Mouse (Mus musculus): ENCODE data around the gene Dmrtc2. TPM values are rescaled to one million over a fixed set of nuclear protein-coding genes. Genes with fewer than 3 reads are reported as not detected.
A peak's percentile ranks its signal among the peaks of the same experiment; 100 is the strongest.
"Not testable (repeated sequence)": the region's sequence is repeated elsewhere in the genome, so short reads cannot be mapped to it uniquely, and the experiment has no call there.

Gene Dmrtc2
- polyA plus RNA-seq, 1 experiment = not detected

- TF ChIP-seq CTCF (IDR thresholded peaks at IDR 0.05; ENCODE audit: low read depth, low read length) (no peak), POLR2A (IDR thresholded peaks at IDR 0.05; ENCODE audit: borderline replicate concordance, low read depth, low read length) (no peak)
- 0 out of 2 replicates have a peak, but pooled peaks cover 4% of the 10 kb centered on the region for H3K4me1 ChIP-seq (ENCODE audit: control insufficient read depth, insufficient read depth, low read length)
- peak overlapping the region; percentile 74 for H3K4me3 ChIP-seq (ENCODE audit: insufficient read depth, low read length)
- no peak overlapping the region for H3K27ac ChIP-seq (ENCODE audit: insufficient read depth, low read depth, low read length)
Measured at GRCm38 (mm10) chr7:24887096-24887495, 17.2 kb downstream of the Dmrtc2 start.

DNA sequence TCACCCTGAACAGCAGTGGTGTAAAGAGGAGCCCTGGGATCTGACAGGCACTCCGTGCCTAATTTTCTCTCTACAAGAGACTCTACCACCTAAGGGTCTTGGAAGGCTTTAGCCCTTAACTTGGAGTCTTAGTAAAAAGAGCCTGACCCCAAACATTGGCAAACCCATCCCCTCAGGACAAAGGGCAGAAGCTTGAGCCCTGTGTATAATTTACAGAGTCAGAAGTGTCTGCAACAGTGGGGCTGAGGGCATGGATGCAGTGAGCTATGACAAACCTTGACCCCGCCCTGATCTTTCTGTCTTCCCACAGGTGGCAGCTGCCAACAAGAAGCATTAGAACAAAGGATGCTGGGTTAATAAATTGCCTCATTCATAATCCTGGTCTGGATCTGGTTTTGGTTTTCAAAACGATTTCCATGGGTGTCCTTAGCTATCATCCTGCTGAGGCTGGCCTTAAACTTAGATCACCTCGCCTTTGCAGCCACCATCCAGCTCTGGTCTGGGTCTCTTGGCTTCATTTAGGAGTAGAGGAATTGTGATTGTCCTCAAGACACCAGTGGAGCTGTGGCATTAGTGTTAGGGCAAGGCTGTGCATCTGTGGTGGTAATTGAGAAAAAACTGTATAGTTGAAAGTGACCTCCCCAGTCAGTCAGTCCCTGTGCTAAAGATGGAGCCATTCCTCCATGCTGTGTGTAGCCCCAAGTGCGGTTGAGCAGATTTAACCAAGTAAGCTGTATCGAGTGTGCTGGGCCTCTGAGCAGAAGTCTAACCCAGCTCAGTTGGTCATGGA is 19.8 kb downstream of the Dmrtc2 start:
- Histone ChIP-seq H3K27ac (ENCODE audit: insufficient read depth, low read depth, low read length) (no peak overlapping the region), H3K4me1 (ENCODE audit: control insufficient read depth, insufficient read depth, low read length) (0 out of 2 replicates have a peak, but pooled peaks cover 4% of the 10 kb centered on the region), H3K4me3 (ENCODE audit: insufficient read depth, low read length) (no peak overlapping the region)
- TF ChIP-seq POLR2A (IDR thresholded peaks at IDR 0.05; ENCODE audit: borderline replicate concordance, low read depth, low read length) (no peak), CTCF (IDR thresholded peaks at IDR 0.05; ENCODE audit: low read depth, low read length) (no peak)

- TF ChIP-seq CTCF (IDR thresholded peaks at IDR 0.05; ENCODE audit: low read depth, low read length) (peak; percentile 92), POLR2A (IDR thresholded peaks at IDR 0.05; ENCODE audit: borderline replicate concordance, low read depth, low read length) (no peak)
- Histone ChIP-seq H3K27ac (ENCODE audit: insufficient read depth, low read depth, low read length) (no peak overlapping the region), H3K4me1 (ENCODE audit: control insufficient read depth, insufficient read depth, low read length) (0 out of 2 replicates have a peak, but pooled peaks cover 4% of the 10 kb centered on the region), H3K4me3 (ENCODE audit: insufficient read depth, low read length) (no peak overlapping the region)
Measured at GRCm38 (mm10) chr7:24890281-24891216, 20.7 kb downstream of the Dmrtc2 start.

DNA sequence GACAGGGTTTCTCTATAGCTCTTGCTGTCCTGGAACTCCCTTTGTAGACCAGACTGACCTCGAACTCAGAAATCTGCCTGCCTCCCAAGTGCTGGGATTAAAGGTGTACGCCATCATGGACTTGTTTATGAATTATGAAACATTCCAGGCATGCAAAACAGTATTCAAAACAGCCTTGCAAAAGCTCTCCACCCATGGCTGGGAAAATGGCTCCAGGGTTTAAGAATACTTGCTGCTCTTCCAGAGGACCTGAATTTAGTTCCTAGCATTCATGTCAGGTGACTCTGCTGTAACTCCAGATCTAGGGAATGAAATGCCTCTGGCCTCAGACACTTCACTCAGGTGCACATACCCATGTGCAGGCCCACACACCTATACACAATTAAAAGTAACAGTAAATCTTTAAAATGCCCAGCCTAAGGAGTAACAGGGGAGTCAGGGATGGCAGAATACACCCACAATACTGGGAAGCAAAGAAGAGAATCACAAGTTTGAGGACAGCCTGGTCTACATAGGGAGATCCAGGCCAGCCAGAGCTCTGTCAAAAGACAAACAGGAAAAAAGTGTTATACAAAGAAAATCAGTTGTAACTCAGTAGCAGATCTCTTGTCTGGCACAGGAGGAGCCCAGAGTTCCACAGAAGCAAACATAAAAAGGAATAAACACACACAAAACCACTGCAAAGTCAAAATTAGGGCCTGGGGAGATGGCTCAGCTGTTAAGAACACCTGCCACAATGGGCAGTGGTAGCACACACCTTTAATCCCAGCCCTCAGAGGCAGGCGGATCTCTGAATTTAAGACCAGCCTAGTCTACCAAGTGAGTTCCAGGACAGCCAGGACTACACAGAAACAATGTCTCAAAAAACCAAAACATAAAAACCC is 21.6 kb downstream of the Dmrtc2 start:
- Histone ChIP-seq H3K4me1 (ENCODE audit: control insufficient read depth, insufficient read depth, low read length) (0 out of 2 replicates have a peak, but pooled peaks cover 4% of the 10 kb centered on the region), H3K4me3 (ENCODE audit: insufficient read depth, low read length) (no peak overlapping the region), H3K27ac (ENCODE audit: insufficient read depth, low read depth, low read length) (no peak overlapping the region)
- TF ChIP-seq CTCF (IDR thresholded peaks at IDR 0.05; ENCODE audit: low read depth, low read length) = no peak
- TF ChIP-seq POLR2A (IDR thresholded peaks at IDR 0.05; ENCODE audit: borderline replicate concordance, low read depth, low read length) = no peak

DNA sequence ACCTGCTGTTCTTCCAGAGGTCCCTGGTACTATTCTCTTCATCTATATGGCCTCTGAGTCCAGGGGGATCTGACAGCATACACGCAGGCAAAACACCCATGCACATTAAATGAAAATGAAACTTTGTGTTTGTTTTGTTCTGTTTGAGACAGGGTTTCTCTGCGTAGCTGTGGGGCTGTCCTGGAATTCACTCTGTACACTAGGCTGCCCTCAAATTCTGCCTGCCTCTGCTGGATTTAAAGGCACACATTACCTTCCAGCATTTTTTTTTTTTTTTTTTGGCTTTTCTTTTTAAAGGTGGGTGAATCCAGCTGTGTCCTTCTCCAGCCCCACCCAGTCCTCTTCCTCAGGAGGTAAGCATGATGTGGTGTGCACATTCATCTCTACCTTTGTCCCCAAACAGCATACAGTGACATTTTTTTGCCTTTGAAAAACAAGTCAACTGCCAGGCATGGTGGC is 22.3 kb downstream of the Dmrtc2 start:
- TF ChIP-seq CTCF (IDR thresholded peaks at IDR 0.05; ENCODE audit: low read depth, low read length) (no peak), POLR2A (IDR thresholded peaks at IDR 0.05; ENCODE audit: borderline replicate concordance, low read depth, low read length) (no peak)
- no peak overlapping the region for H3K27ac ChIP-seq (ENCODE audit: insufficient read depth, low read depth, low read length)
- H3K4me3 ChIP-seq (ENCODE audit: insufficient read depth, low read length) = no peak overlapping the region
- H3K4me1 ChIP-seq (ENCODE audit: control insufficient read depth, insufficient read depth, low read length) = no peaks in the 10 kb centered on the region

DNA sequence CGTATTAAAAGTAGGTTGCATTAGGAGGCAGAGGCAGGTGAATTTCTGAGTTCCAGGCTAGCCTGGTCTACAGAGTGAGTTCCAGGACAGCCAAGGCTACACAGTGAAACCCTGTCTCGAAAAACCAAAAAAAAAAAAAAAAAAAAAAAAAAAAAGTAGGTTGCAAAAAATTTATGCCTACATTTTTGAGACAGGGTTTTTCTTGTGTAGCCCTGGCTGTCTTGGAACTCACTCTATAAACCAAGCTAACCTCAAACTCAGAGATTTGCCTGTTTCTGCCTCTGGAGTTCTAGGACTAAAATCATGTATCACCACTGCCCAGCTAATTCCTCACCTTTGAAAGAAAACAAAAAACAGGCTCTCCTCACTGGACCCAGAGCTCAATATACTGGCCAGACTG is 25.9 kb downstream of the Dmrtc2 start:
- H3K4me1 ChIP-seq (ENCODE audit: control insufficient read depth, insufficient read depth, low read length); H3K4me3 ChIP-seq (ENCODE audit: insufficient read depth, low read length); H3K27ac ChIP-seq (ENCODE audit: insufficient read depth, low read depth, low read length): not testable (repeated sequence)

GRCm38 (mm10) chr7:24896269-24896668 is 26.4 kb downstream of the Dmrtc2 start:
- Histone ChIP-seq H3K4me1 (ENCODE audit: control insufficient read depth, insufficient read depth, low read length) (no peaks in the 10 kb centered on the region), H3K27ac (ENCODE audit: insufficient read depth, low read depth, low read length) (no peak overlapping the region), H3K4me3 (ENCODE audit: insufficient read depth, low read length) (no peak overlapping the region)
- no peak for TF ChIP-seq POLR2A (IDR thresholded peaks at IDR 0.05; ENCODE audit: borderline replicate concordance, low read depth, low read length)
- TF ChIP-seq CTCF (IDR thresholded peaks at IDR 0.05; ENCODE audit: low read depth, low read length) = no peak

DNA sequence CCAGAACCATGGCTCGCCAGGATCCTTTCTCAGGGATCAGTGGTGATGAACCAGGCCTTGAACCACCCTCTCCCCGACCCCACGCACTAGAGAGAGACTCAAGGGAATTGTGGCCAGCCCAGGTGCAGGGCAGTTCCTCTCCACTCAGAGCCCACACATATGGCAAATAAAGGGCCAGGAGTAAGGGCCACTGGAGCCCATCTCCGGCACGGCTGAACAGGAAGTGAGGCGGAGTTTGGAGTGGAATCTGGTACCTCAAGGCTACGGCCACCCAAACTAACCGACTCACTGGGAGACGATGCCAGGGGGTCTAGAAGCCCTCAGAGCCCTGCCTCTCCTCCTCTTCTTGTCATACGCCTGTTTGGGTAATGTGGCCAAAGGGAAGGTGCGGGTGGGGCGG is 27.4 kb downstream of the Dmrtc2 start, which contains the start of gene Cd79a:
TSS of gene Cd79a (plus strand) at position 158 of the 400 bp plus-strand sequence.
- no peak within 1 kb of the TSS for H3K27ac ChIP-seq (ENCODE audit: insufficient read depth, low read depth, low read length)
- TF ChIP-seq CTCF (IDR thresholded peaks at IDR 0.05; ENCODE audit: low read depth, low read length) = no peak
- TF ChIP-seq POLR2A (IDR thresholded peaks at IDR 0.05; ENCODE audit: borderline replicate concordance, low read depth, low read length) = no peak
- H3K4me1 ChIP-seq (ENCODE audit: control insufficient read depth, insufficient read depth, low read length) = peaks cover 6% of the 10 kb centered on the region
- no peak within 1 kb of the TSS for H3K4me3 ChIP-seq (ENCODE audit: insufficient read depth, low read length)

DNA sequence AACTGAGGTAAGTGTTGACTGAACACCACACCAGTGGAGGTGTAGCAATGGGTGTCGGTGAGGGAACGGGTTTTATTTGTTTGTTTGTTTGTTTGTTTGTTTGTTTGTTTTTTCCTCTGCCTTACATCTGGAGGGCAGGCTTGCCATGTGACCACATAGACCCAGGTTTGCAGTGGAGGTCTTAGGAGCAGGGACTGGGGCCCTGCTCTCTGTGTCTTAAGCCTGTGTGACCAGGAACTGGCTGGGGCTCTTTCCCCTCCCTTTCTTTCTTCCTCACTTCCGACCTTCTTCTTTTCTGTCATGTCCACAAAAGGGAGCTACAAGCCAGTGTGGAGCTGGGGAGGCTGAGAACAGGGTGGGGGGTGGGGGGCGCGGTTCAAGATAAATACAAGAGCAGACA is 28.1 kb downstream of the Dmrtc2 start:
- Histone ChIP-seq H3K4me1 (ENCODE audit: control insufficient read depth, insufficient read depth, low read length) (peaks cover 10% of the 10 kb centered on the region), H3K27ac (ENCODE audit: insufficient read depth, low read depth, low read length) (no peak overlapping the region), H3K4me3 (ENCODE audit: insufficient read depth, low read length) (no peak overlapping the region)
- no peak for TF ChIP-seq POLR2A (IDR thresholded peaks at IDR 0.05; ENCODE audit: borderline replicate concordance, low read depth, low read length)
